Mouse (Mus musculus) cerebellum, adult 11 months (tissue): ENCODE results near the gene Ptgr1.

Experiments used
- DNase-seq: peaks from one replicate; pipeline ENCODE4 v3.0.0; 2022

Gene Ptgr1

GRCm38 (mm10) chr4:58986540-58987190 is at the start of gene Ptgr1:
Ptgr1 (minus strand) TSS chr4:58987119.
- peak; percentile 58 for DNase-seq

- DNase-seq: peak; percentile 12
These were observed 48.9 kb upstream of the Ptgr1 start for GRCm38 (mm10) chr4:59035786-59036350.

- DNase-seq: peak; percentile 54
These were observed 48.2 kb upstream of the Ptgr1 start, which contains the start of gene Gng10 for GRCm38 (mm10) chr4:59034918-59035785. Gng10 (plus strand) TSS chr4:59035088.

GRCm38 (mm10) chr4:59034325-59034917 is 47.5 kb upstream of the Ptgr1 start:
- DNase-seq: peak; percentile 20

- DNase-seq: no peak
These were observed 30.0 kb upstream of the Ptgr1 start for GRCm38 (mm10) chr4:59016922-59017321.

- DNase-seq: no peak
These were observed 28.3 kb upstream of the Ptgr1 start for GRCm38 (mm10) chr4:59015181-59015580.

- DNase-seq: no peak
These were observed 24.5 kb upstream of the Ptgr1 start for GRCm38 (mm10) chr4:59011446-59011845.

- no peak for DNase-seq
These were observed 22.8 kb upstream of the Ptgr1 start for GRCm38 (mm10) chr4:59009696-59010095.

GRCm38 (mm10) chr4:59009186-59009585 is 22.3 kb upstream of the Ptgr1 start:
- DNase-seq: no peak

- no peak for DNase-seq
These were observed 21.1 kb upstream of the Ptgr1 start for GRCm38 (mm10) chr4:59007974-59008373.

- no peak for DNase-seq
These were observed 20.1 kb upstream of the Ptgr1 start for GRCm38 (mm10) chr4:59007016-59007415.

GRCm38 (mm10) chr4:59006211-59006610 is 19.3 kb upstream of the Ptgr1 start:
- no peak for DNase-seq

- no peak for DNase-seq
These were observed 16.9 kb upstream of the Ptgr1 start for GRCm38 (mm10) chr4:59003806-59004200.

- DNase-seq: peak; percentile 88
These were observed 16.3 kb upstream of the Ptgr1 start, which contains the start of gene Gm20503 for GRCm38 (mm10) chr4:59002948-59003805. Gm20503 (plus strand) TSS chr4:59003210.

GRCm38 (mm10) chr4:59000614-59001013 is 13.7 kb upstream of the Ptgr1 start:
- DNase-seq: no peak

GRCm38 (mm10) chr4:58999686-59000085 is 12.8 kb upstream of the Ptgr1 start:
- DNase-seq: peak; percentile 54

- no peak for DNase-seq
These were observed 11.8 kb upstream of the Ptgr1 start for GRCm38 (mm10) chr4:58998688-58999087.

- DNase-seq: no peak
These were observed 10.2 kb upstream of the Ptgr1 start for GRCm38 (mm10) chr4:58997081-58997480.

GRCm38 (mm10) chr4:58995251-58995693 is 8.4 kb upstream of the Ptgr1 start:
- no peak for DNase-seq

- DNase-seq: no peak
These were observed 7.8 kb upstream of the Ptgr1 start, which contains the start of gene Dnajc25 for GRCm38 (mm10) chr4:58994762-58995161. Dnajc25 (plus strand) TSS chr4:58995062.

- no peak for DNase-seq
These were observed 5.3 kb upstream of the Ptgr1 start for GRCm38 (mm10) chr4:58992195-58992594.
